Comparison of ENCODE assay signal across 19 mouse cellular contexts in genomic region chr3:60546904-60547303, GRCm38 (mm10).
A peak's percentile ranks its signal among the peaks of the same experiment; 100 is the strongest.
DNase-seq lines count a peak whose midpoint lies in the region; ATAC-seq and TF ChIP-seq lines count a peak whose summit lies in the region.
"Had no signal": no experiment of that assay in that cellular context is flagged by ENCODE, and none has a peak within 500 bp of the region (broad histone marks: within the 10 kb centered on the region; RNA-seq: fewer than 3 reads in every experiment).

No protein-coding gene starts in this region.

- H3K36me3 ChIP-seq in heart, embryonic 10.5 days: no peaks in the 10 kb centered on the region
- peaks cover 25% of the 10 kb centered on the region for H3K36me3 ChIP-seq in liver, embryonic 12.5 days
- H3K36me3 ChIP-seq in liver, embryonic 14.5 days (replicated peaks; ENCODE audit: control insufficient read depth, insufficient read depth, low read depth): peaks cover 7% of the 10 kb centered on the region
- H3K36me3 ChIP-seq: embryonic facial prominence, embryonic 12.5 days; forebrain, embryonic 12.5 days; heart, embryonic 15.5 days; hindbrain, embryonic 13.5 days had no signal

- TF ChIP-seq CTCF in liver, embryonic 14.5 days (IDR thresholded peaks at IDR 0.05; ENCODE audit: low read depth): no peak

- TF ChIP-seq EP300 in liver, embryonic 14.5 days (IDR thresholded peaks at IDR 0.05; ENCODE audit: low read depth): no peak

- H3K4me3 ChIP-seq in heart, embryonic 10.5 days: no peak overlapping the region
- H3K4me3 ChIP-seq in liver, embryonic 12.5 days: no peak overlapping the region
- no peak overlapping the region for H3K4me3 ChIP-seq in liver, embryonic 14.5 days (ENCODE audit: insufficient read depth in 1 of 2, low read depth in 2 of 2, low read length in 2 of 2)
- H3K4me3 ChIP-seq: embryonic facial prominence, embryonic 12.5 days; forebrain, embryonic 12.5 days; heart, embryonic 15.5 days; hindbrain, embryonic 13.5 days had no signal

- WGBS in heart, embryonic 10.5 days: 95% methylated on average over 4 of the region's 4 CpGs
- 91% methylated on average over 4 of the region's 4 CpGs for WGBS in liver, embryonic 12.5 days (ENCODE audit: insufficient replicate concordance)
- 91% methylated on average over 4 of the region's 4 CpGs for WGBS in liver, embryonic 14.5 days (ENCODE audit: insufficient replicate concordance)

- H3K4me1 ChIP-seq in heart, embryonic 10.5 days: peaks cover 26% of the 10 kb centered on the region
- peaks cover 64% of the 10 kb centered on the region for H3K4me1 ChIP-seq in liver, embryonic 12.5 days
- peaks cover 19 to 26% of the 10 kb centered on the region in 2 experiments for H3K4me1 ChIP-seq in liver, embryonic 14.5 days (replicated peaks; ENCODE audit: control insufficient read depth in 2 of 2, insufficient read depth in 2 of 2, low read length in 1 of 2)
- H3K4me1 ChIP-seq: embryonic facial prominence, embryonic 12.5 days had no signal

- no peaks in the 10 kb centered on the region for H3K27me3 ChIP-seq in heart, embryonic 10.5 days (ENCODE audit: insufficient read depth, poor library complexity, severe bottlenecking)
- no peaks in the 10 kb centered on the region for H3K27me3 ChIP-seq in liver, embryonic 12.5 days (replicated peaks)
- no peaks in the 10 kb centered on the region for H3K27me3 ChIP-seq in liver, embryonic 14.5 days (ENCODE audit: control insufficient read depth, insufficient read depth, low read length)
- H3K27me3 ChIP-seq: embryonic facial prominence, embryonic 12.5 days; forebrain, embryonic 12.5 days; heart, embryonic 15.5 days; hindbrain, embryonic 13.5 days had no signal

- ATAC-seq in liver, embryonic 12.5 days: no peak
- no peak for ATAC-seq in liver, embryonic 14.5 days (ENCODE audit: insufficient read depth)
- ATAC-seq in erythroid progenitor cell, adult 5-6 weeks (replicated peaks; ENCODE audit: low FRiP score, poor library complexity, severe bottlenecking): no peak
- ATAC-seq: forebrain, embryonic 16.5 days; hindbrain, postnatal 0 days had no signal

- H3K9ac ChIP-seq in liver, embryonic 12.5 days: peak overlapping the region; percentile 27
- peak overlapping the region; percentile 52 for H3K9ac ChIP-seq in liver, embryonic 14.5 days (replicated peaks)
- H3K9ac ChIP-seq: embryonic facial prominence, embryonic 12.5 days; forebrain, embryonic 12.5 days; heart, embryonic 15.5 days; hindbrain, embryonic 13.5 days had no signal

- peak overlapping the region; percentile 17; the same call in 1 of the 2 replicates for H3K27ac ChIP-seq in heart, embryonic 10.5 days
- H3K27ac ChIP-seq in liver, embryonic 12.5 days: peak overlapping the region; percentile 88
- H3K27ac ChIP-seq in liver, embryonic 14.5 days: peak overlapping the region; percentile 77
- H3K27ac ChIP-seq: embryonic facial prominence, embryonic 12.5 days; forebrain, embryonic 12.5 days; hindbrain, embryonic 13.5 days; hindbrain, postnatal 0 days had no signal

- peak; percentile 67 for DNase-seq in heart, embryonic 10.5 days (ENCODE audit: low spot score)
- DNase-seq in heart, adult 18-20 months: no peak
- no peak for DNase-seq in liver, embryonic 14.5 days (ENCODE audit: low read depth in 3 of 3, low spot score in 3 of 3)
- DNase-seq in lung, postnatal 14 days: no peak
- DNase-seq: adrenal gland, postnatal 14 days; cerebellum, adult 11-12 months; cerebellum, adult 9-10 months; cerebellum, postnatal 25 days; gastrocnemius, postnatal 14 days; heart, postnatal 14 days had no signal

- H3K4me2 ChIP-seq in liver, embryonic 12.5 days: peak overlapping the region; percentile 63
- peak overlapping the region; percentile 65 for H3K4me2 ChIP-seq in liver, embryonic 14.5 days (ENCODE audit: low read depth)
- H3K4me2 ChIP-seq: embryonic facial prominence, embryonic 12.5 days; forebrain, embryonic 12.5 days; hindbrain, embryonic 13.5 days had no signal

- H3K9me3 ChIP-seq in heart, embryonic 10.5 days: no peaks in the 10 kb centered on the region
- no peaks in the 10 kb centered on the region for H3K9me3 ChIP-seq in liver, embryonic 12.5 days (replicated peaks)
- no peaks in the 10 kb centered on the region for H3K9me3 ChIP-seq in liver, embryonic 14.5 days (ENCODE audit: control insufficient read depth, low read length)
- H3K9me3 ChIP-seq: embryonic facial prominence, embryonic 12.5 days; forebrain, embryonic 12.5 days; G1E; heart, embryonic 15.5 days; hindbrain, embryonic 13.5 days had no signal

Comparison
In these comparisons a context has a peak if more than half of its experiments do, and no peak if none do; other contexts are left out.
1. H3K27ac ChIP-seq: peak in every context shown above with its lines; median percentile 88 in liver, embryonic 12.5 days; 77 in liver, embryonic 14.5 days; 17 in heart, embryonic 10.5 days.